Mouse (Mus musculus) regulatory T cell (primary cell): ENCODE data around the gene Lrrc56.
"Not testable (repeated sequence)": the region's sequence is repeated elsewhere in the genome, so short reads cannot be mapped to it uniquely, and the experiment has no call there.

Experiments used
- in situ Hi-C: fragments of 300-600 bp; cut with MboI, MseI; formaldehyde crosslinking; loops from one replicate; pipeline ENCODE4 v1.15.1; 2025; ENCODE audit warnings: high pct_unique_total_duplicates

The Lrrc56 gene

DNA sequence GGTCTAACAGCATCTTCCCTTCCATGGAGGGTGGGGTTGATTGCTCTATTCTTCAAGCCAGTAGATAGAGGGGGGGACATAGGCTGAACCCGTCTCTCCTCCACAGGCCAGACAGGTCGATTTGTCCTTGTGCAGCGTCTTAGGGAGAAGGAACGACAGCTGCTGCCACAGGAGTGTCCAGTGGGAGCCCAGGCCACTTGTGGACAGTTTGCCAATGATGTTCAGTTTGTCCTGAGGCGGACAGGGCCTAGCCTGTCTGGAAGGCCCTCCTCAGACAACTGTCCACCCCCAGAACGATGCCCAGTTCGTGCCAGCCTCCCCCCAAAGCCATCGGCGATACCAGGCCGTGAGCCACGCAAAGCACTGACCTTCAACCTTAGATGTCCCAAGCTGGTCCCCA, 22.9 kb downstream of the Lrrc56 start:
- in situ Hi-C loops, result no loop called here

GRCm38 (mm10) chr7:141217343-141218013, 23.5 kb downstream of the Lrrc56 start:
- in situ Hi-C loops, result no loop called here

DNA sequence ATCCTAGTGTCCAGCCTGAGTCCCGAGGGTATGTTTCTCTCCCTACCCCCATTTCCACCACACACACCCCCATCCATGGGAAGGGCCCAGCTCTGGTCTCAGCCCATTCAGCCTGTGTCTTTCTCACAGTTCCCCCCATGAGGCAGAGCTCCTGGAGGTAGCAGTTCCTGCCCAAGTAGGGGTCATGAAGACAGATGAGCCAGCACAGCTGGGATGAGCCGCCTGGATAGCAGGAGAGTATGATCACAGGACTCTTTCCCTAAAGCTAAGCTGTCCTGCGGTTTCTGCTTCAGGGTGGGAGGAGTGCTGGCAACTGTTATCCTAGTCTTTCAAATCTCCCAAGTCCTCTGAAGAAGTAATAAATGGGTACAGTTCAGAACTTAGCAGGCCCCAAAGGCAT, 24.2 kb downstream of the Lrrc56 start:
- in situ Hi-C loops, result no loop called here

GRCm38 (mm10) chr7:141218557-141219133, 24.7 kb downstream of the Lrrc56 start:
- in situ Hi-C loops, result no loop called here

GRCm38 (mm10) chr7:141219558-141220099, 25.7 kb downstream of the Lrrc56 start:
- in situ Hi-C loops, result no loop called here

GRCm38 (mm10) chr7:141220377-141220776, 26.4 kb downstream of the Lrrc56 start:
- in situ Hi-C loops, result no loop called here

DNA sequence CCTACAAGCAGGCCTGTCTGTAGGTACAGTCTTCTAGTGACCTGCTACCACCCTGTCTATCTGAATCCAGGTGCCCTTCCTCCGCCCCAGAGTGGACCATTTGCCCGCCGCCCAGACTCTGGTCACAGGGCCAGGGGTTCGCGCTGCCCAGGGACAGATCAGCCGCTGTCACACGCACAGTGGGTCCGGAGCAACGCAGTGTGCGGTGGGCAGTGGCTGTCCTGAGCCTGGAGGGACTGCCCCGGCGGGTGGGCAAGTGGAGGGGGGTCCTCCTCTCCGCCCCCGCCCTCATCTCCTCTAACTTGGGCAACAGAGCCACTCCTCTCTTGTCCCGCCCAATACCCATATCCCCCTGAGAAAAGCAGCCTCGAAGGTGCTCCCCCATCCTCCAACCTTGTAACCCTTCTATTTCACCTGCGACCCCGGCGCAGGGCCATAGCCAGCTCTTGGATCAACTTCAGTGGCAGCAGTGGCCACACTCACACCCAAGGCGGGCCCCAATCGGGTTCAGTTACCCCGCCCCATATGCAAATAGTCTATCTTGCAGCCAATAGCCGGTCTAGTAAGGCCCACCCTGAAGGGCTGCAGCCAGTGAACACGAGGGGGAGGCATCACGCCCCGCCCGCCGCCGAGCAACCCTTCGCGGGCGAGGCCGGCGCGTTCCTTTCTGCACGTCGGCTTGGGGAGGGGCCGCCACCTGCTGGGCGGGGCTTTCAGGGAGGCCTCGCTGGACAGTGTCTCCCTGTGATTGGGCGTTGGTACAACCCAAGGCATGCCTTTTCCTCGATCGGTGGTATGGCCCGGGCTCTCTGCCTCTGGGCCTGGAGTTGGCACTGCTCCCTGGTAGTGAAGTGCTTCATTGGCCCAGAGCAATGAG, 27.5 kb downstream of the Lrrc56 start:
- in situ Hi-C loops, result no loop called here

GRCm38 (mm10) chr7:141222126-141222467, 28.1 kb downstream of the Lrrc56 start:
- in situ Hi-C loops, result no loop called here

DNA sequence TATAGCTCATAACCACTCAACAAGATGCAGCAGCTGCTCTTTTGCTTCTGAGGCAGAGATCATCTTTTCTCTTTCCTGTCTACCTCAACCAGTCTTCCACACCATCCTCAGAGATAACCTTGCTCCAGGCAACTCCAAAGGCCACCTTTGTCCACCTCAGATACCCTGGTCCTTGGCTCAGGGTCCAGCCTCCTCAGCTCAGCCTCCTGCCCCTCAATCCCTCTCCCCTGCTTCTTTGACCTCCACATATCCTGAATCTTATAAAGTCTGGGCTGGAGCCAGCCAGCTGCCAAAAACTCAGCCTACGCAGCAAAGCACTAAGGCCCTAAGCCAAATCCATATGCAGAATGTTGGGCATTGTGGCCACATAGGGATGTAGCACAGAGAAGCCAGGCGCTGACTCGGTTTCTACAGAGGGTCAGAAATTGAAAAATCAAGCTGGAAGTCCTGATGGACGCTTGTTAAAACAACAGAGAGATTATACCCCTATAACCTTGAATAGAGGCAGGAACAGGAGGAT, 28.8 kb downstream of the Lrrc56 start:
- in situ Hi-C loops, result no loop called here

DNA sequence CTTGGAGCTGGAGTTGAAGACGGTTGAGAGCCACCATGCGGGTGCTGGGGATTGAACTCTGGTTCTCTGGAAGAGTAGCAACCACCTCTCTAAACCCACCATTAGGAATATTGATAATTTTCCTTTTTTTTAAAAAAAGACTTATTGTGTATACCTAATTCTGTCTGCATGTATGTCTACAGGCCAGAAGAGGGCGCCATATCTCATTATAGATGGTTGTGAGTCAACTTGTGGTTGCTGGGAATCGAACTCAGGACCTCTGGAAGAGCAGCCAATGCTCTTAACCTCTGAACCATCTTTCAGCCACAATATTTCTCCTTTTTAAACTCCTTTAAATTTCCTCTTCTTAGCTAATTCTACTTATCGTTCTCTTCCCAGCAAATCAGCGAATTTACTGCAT, 32.6 kb downstream of the Lrrc56 start:
- in situ Hi-C loops, result no loop called here

- in situ Hi-C loops, result no loop called here
These were observed 33.8 kb downstream of the Lrrc56 start for GRCm38 (mm10) chr7:141227796-141228195.

DNA sequence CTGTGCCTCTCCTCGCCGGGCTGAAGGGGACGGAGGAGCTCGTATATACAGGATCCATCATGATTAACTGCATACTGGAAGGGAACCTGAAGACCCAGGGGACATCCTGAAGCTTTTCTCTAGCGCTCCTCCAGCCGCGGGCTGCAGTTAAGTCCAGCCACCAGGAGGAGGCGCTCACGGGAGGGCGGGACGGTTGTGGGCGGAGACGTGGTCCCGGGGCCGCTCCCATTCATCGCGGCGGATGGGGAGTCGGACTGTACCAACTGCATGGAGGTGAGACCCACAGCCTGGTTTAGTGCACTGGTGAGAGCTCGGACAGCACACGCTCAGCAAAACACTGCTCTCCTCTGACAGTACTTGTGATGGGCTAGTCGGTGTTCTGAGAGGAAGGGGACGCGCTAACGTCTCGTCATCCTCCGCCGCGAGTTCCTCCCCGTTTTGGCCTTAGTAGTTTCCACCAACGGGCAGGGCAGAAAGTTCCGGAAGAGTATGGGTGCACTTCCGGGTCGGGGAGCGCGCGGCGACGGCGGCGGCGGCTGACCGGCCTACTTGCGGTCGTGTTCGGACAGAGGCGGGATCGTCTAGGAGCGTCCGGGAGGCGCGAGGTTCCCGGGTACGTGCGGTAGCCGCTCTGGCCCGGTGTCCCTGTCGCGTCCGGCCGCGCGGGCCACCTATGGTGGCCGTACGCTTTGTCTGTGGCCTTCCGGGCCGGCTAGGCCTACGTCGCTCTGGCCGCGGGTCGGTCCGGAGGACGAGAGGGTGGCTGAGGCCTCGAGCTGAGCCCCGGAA, 34.5 kb downstream of the Lrrc56 start, which contains the start of gene Phrf1:
Phrf1 (plus strand) TSS at position 506 of the 789 bp plus-strand sequence.
- in situ Hi-C loops, result no loop called here

DNA sequence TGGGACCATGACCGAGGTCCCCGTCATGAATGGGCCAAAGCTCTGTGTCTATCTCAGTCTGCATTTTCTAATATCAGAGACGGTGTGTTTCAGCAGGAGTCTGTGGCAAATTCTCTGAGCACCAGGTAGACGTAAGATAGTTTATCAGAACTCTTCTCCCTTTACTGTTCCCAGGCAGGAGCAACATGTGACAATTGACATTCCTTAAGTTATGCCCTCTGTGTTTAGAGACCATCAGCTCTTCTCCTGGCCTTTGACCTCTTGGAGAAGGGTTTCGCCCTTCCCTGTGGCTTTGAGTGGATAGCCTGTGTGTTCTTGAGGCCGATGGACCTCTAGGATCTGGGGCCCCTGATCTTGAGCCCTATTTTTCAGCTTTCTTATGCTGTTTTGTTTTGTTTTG, 35.7 kb downstream of the Lrrc56 start:
- in situ Hi-C loops, result no loop called here

DNA sequence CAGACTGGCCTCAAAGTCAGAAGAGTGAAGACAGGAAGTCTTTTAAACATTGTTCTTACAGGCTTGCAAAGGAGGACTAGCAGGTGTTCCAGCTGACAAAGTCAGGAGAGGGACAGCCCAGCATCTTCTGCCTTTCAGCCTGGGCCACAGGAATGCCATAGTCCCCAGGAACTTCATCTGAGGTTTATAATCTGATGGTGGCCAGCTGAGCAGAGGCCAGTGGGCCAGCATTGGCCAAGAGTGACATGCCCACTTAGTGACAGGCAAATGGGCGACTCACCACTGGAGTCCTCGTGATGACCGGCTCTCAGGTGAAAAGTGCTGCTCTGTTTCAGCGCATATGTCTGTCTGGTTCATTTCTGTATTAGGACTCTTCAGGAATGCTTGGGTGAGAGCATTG, 36.6 kb downstream of the Lrrc56 start:
- in situ Hi-C loops, result no loop called here

DNA sequence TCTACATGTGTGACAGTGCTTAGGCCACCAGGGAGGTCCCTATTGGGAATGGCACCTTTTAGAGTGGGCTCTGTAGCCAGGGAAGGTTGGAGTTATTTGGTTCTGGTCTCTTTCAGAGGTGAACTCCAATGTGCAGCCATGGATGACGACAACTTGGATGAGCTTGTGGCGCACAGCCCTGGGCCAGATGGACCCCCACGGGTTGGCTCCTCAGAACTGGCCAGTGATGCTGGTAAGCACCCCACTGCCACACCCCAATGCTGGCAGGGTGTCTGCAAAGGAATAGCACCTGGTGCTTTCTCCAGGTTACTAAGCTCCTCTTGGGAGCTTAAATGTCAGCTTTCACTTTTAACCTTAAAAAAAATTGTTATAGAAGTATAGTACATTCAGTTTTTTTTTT, 37.2 kb downstream of the Lrrc56 start:
- in situ Hi-C loops, result no loop called here

DNA sequence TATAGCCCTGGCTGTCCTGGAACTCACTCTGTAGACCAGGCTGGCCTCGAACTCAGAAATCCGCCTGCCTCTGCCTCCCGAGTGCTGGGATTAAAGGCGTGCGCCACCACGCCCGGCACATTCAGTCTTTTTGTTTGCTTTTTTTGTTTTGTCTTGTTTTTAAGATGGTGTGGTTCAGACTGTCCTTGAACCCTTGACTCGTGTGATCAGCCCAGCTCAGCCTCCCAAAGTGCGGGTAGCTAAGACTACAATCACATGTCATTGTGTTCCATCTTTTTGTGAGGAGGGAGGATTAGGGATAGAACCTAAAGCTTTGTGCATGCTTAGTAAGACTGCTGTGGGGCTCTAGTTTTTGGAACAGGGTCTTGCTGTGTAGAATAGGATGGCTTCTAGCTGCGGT, 37.6 kb downstream of the Lrrc56 start:
- in situ Hi-C loops, result no loop called here

DNA sequence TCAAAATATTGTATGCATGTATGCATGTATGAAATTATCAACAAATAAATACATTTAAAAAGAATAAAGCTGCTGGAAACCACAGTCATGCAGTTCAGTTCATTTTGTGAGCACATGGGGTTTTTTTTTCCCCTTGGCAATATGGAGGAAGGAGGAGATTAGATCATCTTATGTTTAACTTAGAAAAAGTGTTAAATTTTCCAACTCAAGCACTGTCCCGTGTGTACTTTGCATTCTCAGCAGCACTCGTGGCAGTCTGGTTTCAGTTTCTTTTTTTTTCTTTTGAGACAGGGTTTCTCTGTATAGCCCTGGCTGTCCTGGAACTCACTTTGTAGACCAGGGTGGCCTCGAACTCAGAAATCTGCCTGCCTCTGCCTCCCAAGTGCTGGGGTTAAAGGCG, 56.5 kb downstream of the Lrrc56 start:
- in situ Hi-C loops, result not testable (repeated sequence)

DNA sequence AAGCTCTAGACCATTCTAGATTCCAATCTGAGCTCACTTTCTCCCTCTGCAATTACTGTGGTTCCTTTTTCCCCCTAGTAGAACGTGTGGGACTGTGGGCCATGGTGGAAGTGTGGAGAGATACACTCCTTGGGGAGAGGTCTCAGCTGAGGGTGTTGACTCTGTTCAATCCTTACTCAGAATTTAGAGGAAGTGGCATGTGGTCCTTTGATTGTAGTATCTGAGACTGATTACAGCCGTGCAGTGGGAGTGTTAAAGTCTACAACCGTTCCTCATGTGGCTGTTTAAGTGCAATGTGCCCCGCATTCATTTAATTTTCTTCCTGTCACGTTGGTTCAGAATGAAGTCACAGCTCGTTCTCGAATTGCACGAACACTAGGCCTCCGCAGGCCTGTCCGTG, 62.2 kb downstream of the Lrrc56 start:
- in situ Hi-C loops, result no loop called here
